Mouse (Mus musculus): ENCODE measurements around the gene Gpa33.

DNA sequence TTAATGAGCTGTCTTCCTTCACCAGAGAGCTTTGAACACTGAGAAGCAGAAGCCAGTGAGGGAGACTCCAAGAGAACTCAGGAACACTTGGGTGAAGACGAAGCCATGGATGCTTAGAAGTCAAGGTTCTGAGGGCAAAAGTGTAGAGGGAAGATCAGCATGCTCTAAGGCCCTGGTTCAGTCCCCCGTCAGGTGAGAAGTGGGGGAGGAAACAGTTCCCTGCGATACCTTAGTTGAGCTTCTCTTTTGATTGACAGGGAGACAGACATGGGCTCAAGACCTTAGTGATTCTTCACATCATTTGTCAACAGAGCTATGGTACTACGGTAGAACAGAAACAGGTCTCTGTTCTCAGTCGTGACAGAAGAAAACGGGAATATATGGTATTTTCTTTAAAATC, 3.7 kb upstream of the Gpa33 start:
- no peak for TF ChIP-seq POLR2A (IDR thresholded peaks at IDR 0.05; ENCODE audit: control insufficient read depth, extremely low read depth, insufficient read depth, low read length, poor library complexity)
- no peak for TF ChIP-seq CTCF (IDR thresholded peaks at IDR 0.05; ENCODE audit: borderline replicate concordance, control insufficient read depth, extremely low read depth, insufficient read depth, low read length, poor library complexity)
